Mouse (Mus musculus) adrenal gland, postnatal 14 days (tissue): ENCODE data around the gene Gtf3c4. TPM values are rescaled to one million over a fixed set of nuclear protein-coding genes. Genes with fewer than 3 reads are reported as not detected.

ENCODE experiments used
- DNase-seq: peaks from one replicate; pipeline ENCODE4 v3.0.0; 2021; ENCODE audit warnings: mixed read lengths
- long read RNA-seq, 2 experiments: library from polyadenylated mRNA; stranded (forward); transcript quantifications; one replicate each; pipeline ENCODE4 v2.0.0; 2021
- total RNA-seq: library from RNA; stranded (reverse); gene quantifications from 2 replicates; pipeline ENCODE4 v1.2.3, GENCODE M21; 2021

Gene Gtf3c4
- 28.4 and 30.6 TPM in 2 replicates for total RNA-seq
- long read RNA-seq, experiment 1, full-length matches to known transcripts = 13 of 15 reads
- long read RNA-seq, experiment 1, partial matches to known transcripts = 0 of 15 reads
- long read RNA-seq, experiment 1, other reads (novel, unspliced or antisense) = 2 of 15 reads
- long read RNA-seq, experiment 2, full-length matches to known transcripts = 16 of 18 reads
- long read RNA-seq, experiment 2, partial matches to known transcripts = 0 of 18 reads
- long read RNA-seq, experiment 2, other reads (novel, unspliced or antisense) = 2 of 18 reads

GRCm38 (mm10) chr2:28840222-28840951 is at the start of gene Gtf3c4, which contains the start of gene Ddx31:
Gtf3c4 (minus strand) TSS chr2:28840360.
Ddx31 (plus strand) TSS chr2:28840406.
- peak; percentile 97 for DNase-seq

- DNase-seq = no peak
Observed at GRCm38 (mm10) chr2:28884914-28885313, 44.8 kb upstream of the Gtf3c4 start.

GRCm38 (mm10) chr2:28882826-28883485 is 42.8 kb upstream of the Gtf3c4 start:
- DNase-seq = peak; percentile 14

- DNase-seq = no peak
Observed at GRCm38 (mm10) chr2:28882047-28882446, 41.9 kb upstream of the Gtf3c4 start.

DNA sequence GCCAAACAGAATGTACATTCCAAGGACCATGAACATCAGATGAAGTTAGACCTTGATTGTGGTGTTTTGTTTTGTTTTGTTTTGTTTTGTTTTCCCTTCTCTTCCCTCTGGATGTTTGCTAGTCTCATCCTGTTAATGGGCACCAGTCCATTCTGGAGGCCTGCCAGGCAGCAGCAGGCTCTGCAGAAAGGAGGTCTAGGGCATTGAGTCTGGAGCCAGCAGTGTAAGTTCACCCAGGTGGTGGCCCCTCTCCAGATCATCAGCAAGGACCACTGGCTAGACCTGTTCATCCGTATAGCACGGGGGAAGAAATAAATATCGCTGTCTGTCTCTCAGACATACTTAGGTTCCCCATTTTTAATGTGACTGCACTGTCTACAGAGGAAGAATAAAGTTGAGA is 41.1 kb upstream of the Gtf3c4 start:
- peak; percentile 17 for DNase-seq

DNA sequence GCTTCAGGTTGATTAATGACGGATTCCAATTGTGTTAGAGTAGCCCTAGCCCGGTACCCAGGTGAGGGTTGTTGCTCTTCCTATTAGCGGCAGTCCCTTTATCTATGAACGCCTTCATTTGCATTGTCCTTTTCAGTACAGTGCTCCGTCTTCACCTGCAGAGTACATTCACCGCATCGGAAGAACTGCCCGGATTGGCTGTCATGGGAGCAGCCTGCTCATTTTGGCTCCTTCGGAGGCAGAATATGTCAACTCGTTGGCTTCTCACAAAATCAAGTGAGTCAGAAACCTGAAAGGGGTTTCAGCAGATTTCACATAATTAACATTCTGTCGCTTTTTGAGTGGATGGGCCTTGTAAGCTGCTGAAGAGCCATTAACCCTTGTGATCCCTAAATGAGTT is 35.4 kb upstream of the Gtf3c4 start:
- DNase-seq = no peak

DNA sequence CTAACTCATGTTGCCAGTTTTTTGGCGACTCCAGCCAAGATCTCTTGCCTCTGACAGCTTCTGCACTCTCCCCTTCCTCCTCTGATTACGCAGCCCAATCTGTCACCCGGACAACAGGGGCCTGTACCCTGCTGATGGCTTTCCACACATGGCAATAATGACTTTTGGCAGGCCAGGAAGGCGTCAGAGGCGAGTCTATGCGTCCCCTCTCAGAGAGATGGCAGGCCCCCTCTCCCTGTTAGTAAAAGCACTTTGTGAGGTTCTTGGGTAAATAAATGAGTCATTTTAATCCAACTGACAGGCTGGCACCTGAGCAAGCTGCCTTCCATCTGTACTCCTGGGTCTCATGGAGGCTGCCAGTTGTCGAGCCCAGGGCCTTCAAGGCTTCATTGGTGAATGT is 27.3 kb upstream of the Gtf3c4 start:
- DNase-seq = no peak

DNA sequence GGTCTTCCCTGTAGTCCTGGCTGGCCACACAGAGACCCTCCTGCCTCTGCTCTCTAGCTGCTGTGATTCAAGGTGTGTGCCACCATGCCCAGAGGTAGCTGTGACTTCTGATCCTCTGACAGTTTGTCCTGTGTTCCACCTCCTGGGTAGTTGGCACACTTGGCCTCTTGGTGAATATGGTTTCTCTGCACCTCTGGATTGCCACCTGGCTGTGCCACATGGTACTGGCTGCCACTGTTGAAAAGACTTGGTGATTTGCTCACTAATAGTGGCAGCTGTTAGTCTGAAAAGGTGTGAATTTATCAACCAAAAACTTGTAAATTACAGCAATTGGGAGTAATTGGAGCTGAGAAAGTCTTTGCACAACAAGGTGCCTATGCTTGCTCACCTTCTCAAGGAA is 23.7 kb upstream of the Gtf3c4 start:
- DNase-seq = no peak

DNA sequence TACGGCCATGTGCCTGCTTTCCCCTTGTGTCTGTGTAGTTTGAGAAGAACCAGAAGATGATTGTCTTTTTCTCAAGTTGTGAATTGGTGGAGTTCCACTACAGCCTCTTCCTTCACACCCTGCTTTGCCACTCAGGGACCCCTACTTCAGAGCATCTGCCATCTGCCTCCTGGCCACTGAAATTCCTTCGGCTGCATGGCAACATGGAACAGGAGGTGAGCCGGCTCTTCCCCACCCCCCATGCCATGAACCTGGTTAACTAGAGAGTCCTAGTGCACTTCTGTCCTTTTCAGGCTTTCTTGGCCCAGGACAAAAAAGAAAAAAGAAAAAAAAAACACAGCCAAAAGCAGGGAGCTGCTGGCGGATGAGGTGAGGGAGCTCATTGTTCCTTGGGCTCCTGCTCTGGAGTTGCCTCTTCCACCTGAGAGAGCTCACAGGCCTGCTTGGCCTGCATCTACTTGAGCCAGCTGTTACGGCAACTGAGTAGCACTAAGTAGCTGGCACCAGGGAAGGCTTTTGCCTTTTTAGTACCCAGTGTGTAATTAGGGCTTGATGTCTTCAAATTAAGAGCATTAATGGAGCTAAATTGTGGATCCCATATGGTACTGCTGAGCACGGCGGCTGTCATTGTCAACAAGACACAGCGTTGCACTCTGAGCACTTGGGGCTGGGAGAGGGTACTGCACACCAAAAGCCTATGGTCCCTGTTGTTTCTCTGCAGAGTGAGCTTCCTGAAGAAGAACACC is 20.7 kb upstream of the Gtf3c4 start:
- no peak for DNase-seq

DNA sequence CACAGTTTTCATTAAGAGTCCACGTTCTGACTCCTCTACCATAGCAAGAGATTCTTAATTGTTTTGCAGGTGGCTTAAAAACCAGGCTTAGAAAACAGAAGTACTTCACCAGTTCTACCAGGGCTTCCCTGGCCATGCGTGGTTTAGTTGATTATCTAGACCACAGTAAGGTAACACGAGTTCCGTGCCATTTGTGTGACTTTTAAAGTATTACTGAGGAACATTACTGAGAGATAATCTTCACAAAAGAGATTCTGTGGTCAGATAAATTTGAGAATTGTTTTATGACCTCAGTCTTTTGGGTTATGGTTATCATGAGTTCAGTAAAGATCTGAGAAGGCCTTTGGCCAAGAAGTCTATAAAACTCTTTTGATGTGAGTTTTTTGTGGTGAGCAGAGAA is 19.1 kb upstream of the Gtf3c4 start:
- no peak for DNase-seq

DNA sequence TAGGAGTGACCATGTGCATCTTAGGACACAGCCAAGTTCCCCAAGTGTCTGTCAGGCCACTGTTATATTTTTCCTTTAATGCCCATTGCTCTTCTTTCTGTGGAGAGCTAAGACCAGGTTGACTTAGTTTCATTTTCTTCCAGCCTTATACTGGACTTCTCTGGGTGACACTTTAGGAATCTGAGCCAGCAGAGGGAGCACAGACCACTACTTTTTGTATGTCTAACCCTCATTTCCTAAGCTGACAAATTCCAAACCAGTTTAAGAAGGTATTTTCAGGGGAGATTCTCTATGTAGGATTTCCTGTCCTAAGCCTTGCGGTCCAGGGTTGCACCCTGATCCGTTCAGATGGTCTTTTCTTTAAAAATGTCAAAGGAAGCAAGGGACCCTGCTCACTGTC is 15.6 kb upstream of the Gtf3c4 start:
- no peak for DNase-seq

DNA sequence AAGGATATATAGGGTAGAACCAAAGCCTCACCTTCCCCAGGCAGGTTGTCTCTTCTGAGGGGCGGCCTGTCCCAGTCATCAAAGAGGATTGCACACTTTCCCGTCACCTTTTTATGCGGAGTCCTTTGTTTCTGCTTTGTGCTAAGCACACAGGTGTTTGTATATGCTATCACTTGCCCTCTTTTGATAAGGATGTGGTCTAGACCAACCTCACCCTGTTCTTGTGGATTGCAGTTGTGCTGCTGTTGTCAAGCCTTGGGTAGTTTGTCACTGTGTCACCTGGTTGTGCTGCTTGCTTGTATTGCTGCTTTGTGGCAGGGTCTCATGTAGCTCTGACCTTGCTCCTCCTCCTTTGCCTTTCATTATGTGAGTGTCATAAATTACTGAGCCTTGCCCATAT is 12.4 kb upstream of the Gtf3c4 start:
- no peak for DNase-seq

DNA sequence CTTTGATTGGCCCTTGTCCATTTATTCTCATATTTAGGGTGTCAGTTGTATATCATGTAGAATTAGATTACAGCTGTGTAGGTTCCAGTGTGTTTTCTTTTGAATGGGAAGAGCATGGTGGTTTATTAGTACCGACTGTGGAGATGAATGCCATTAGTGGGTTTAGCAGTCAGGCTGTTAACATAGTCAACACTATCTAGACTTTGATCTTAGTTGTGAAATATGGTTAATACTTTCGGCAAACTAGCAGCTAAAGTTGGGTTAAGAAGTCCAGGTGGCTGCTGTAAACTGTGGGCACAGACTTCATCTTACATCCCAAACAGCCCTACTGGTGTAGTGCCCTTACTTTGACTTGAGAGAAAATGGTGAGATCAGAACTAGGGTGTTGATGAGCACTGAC is 8.7 kb upstream of the Gtf3c4 start:
- DNase-seq = no peak

GRCm38 (mm10) chr2:28842042-28842441 is 1.9 kb upstream of the Gtf3c4 start:
- DNase-seq = no peak

GRCm38 (mm10) chr2:28839501-28840221 is 499 bp downstream of the Gtf3c4 start:
- no peak for DNase-seq

DNA sequence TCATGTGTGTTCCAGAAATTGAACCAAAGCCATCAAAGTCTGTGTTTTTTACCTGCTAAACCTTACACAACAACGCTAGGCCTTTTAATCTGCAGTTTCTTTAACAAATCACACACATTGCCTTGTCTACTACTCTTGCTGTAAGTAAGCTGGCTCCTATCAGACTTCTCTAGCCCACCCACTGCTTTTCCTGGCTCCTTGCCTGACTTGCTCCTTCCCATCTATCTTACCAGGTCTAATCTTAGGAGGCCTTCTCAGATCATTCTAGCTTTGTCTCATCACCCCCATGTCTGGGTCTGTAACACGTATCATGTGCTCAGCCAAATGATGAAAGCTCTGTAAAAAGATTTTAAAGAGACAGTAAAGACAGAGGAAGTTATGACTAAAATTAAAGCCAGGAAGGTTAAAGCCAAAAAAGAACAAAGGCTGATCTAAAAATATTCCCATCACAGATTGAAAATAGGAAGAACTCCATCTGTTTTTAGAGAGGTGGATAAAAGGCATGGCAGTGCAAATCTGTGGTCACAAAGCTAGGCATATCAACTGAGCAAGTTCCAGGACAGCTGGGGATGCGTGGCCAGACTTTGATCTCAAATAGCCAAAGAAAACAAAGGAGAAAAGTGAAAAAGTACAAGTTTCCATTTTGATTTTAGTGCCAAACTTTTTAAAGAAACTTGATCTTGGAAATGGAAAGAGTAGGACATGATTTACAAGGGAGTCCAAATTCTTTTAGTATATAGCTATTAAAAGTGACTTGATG is 3.8 kb downstream of the Gtf3c4 start:
- DNase-seq = no peak

DNA sequence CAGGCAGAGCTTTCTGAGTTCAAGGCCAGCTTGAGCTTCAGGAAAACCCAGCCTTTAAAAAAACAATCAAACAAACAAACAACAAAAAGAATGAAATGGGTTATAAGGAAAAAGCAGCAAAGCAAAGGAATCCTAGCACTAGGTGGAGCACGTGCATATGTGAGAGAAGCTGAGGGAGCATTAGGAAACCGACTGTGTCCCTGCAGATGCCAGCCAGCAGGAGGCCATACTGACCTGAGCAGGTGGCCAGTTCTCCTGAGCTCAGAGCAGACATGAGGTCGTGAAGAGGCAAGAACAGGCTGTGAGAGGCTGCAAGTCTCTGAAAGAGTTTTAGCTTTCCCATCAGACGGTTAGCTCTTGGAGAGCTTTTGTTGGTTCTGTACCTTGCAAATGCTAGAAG is 10.9 kb downstream of the Gtf3c4 start:
- no peak for DNase-seq

DNA sequence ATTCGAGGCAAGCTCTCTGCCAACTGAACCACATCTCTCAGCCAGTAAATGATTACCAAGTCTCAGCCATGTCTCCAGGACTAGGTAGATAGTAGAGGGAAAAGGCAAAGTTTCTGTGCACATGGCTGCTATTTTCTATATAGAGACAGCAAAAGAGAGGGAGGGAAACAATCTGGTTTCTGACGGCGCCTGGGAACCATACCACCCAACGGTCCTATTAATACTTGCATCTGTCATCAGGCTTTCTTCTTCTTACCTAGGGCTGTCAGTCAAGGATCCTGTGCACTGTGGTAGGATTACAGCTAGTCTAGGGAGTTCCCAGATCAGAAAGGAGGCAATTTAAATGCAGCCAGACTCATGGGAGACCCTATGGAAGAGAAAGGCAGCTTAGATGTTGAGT is 21.3 kb downstream of the Gtf3c4 start:
- DNase-seq = no peak

GRCm38 (mm10) chr2:28810260-28811013 is 29.7 kb downstream of the Gtf3c4 start:
- no peak for DNase-seq

- no peak for DNase-seq
Observed at GRCm38 (mm10) chr2:28808841-28809240, 31.3 kb downstream of the Gtf3c4 start.
